Mouse (Mus musculus) thymus, adult 2 months (tissue): ENCODE data around the gene Gpr61.

ENCODE experiments used
- CTCF ChIP-seq: fragments of 200-500 bp; IDR thresholded peaks from 2 replicates; pipeline ENCODE4 v1.5.1; 2012; ENCODE audit warnings: mild to moderate bottlenecking, control low read depth, low read length, moderate library complexity, borderline replicate concordance; ENCODE audit not compliant: control insufficient read depth, poor library complexity, insufficient read depth; ENCODE audit errors: extremely low read depth
- POLR2A ChIP-seq: fragments of 200-500 bp; IDR thresholded peaks from 2 replicates; pipeline ENCODE4 v1.6.1; 2012; ENCODE audit warnings: mild to moderate bottlenecking, low read length, control low read depth, moderate library complexity; ENCODE audit not compliant: control insufficient read depth, poor library complexity, insufficient read depth; ENCODE audit errors: extremely low read depth

GRCm38 (mm10) chr3:108139113-108139512, 15.6 kb downstream of the Gpr61 start:
- TF ChIP-seq CTCF (no peak), POLR2A (no peak)
